Mouse (Mus musculus) spleen, embryonic (tissue): Measurements from ENCODE around the gene Ache.
"Not testable (repeated sequence)": the region's sequence is repeated elsewhere in the genome, so short reads cannot be mapped to it uniquely, and the experiment has no call there.

Experiments
- CTCF ChIA-PET: fragments of 350-600 bp; sonication (Branson Sonifier 250); formaldehyde crosslinking; loops from one replicate; lab custom pipeline; 2022; lab: Charles Lee

Ache gene

GRCm38 (mm10) chr5:137287032-137287952, at the start of gene Ache:
Gene Ache (plus strand): TSS chr5:137287519.
- CTCF ChIA-PET = interaction anchor here (0.7 to 2.2 kb wide), 8 partner anchors 13 to 179 kb away, joined by 3 to 11 read pairs (median 4); no protein-coding TSS in a partner anchor

GRCm38 (mm10) chr5:137263897-137264720, 23.2 kb upstream of the Ache start:
- CTCF ChIA-PET = interaction anchor here (0.8 kb wide), 1 partner anchor 84 kb away, joined by 8 read pairs; no protein-coding TSS in a partner anchor

- CTCF ChIA-PET = interaction anchor here (0.6 to 0.8 kb wide), 2 partner anchors 22 to 84 kb away, joined by 3 to 8 read pairs; no protein-coding TSS in a partner anchor
Measured at GRCm38 (mm10) chr5:137264787-137265186, 22.5 kb upstream of the Ache start.

- CTCF ChIA-PET = no interaction called here
Measured at GRCm38 (mm10) chr5:137268131-137268910, 19.0 kb upstream of the Ache start.

- CTCF ChIA-PET = no interaction called here
Measured at GRCm38 (mm10) chr5:137277360-137278342, 9.7 kb upstream of the Ache start.

- CTCF ChIA-PET = not testable (repeated sequence)
Measured at GRCm38 (mm10) chr5:137284411-137284810, 2.9 kb upstream of the Ache start.

- CTCF ChIA-PET = interaction anchor here (0.6 kb wide), 1 partner anchor 1655 kb away, joined by 10 read pairs; no protein-coding TSS in a partner anchor
Measured at GRCm38 (mm10) chr5:137285045-137285444, 2.3 kb upstream of the Ache start.

- CTCF ChIA-PET = interaction anchor here (0.7 to 2.2 kb wide), 2 partner anchors 21 to 126 kb away, joined by 3 to 11 read pairs; no protein-coding TSS in a partner anchor
Measured at GRCm38 (mm10) chr5:137285986-137286385, 1.3 kb upstream of the Ache start.

- CTCF ChIA-PET = interaction anchor here (0.7 to 2.2 kb wide), 7 partner anchors 12 to 178 kb away, joined by 3 to 11 read pairs (median 4); no protein-coding TSS in a partner anchor
Measured at GRCm38 (mm10) chr5:137286655-137287031, 676 bp upstream of the Ache start.

GRCm38 (mm10) chr5:137287953-137288743, 829 bp downstream of the Ache start:
- CTCF ChIA-PET = interaction anchor here (0.6 to 1.2 kb wide), 4 partner anchors 38 to 167 kb away, joined by 3 to 4 read pairs (median 3); no protein-coding TSS in a partner anchor

GRCm38 (mm10) chr5:137288999-137289470, 1.7 kb downstream of the Ache start:
- CTCF ChIA-PET = interaction anchor here (0.6 to 1.2 kb wide), 4 partner anchors 37 to 354 kb away, joined by 3 to 4 read pairs (median 3); no protein-coding TSS in a partner anchor

GRCm38 (mm10) chr5:137289591-137290365, 2.5 kb downstream of the Ache start:
- CTCF ChIA-PET = interaction anchor here (0.6 to 1.2 kb wide), 4 partner anchors 69 to 354 kb away, joined by 3 to 8 read pairs (median 3); no protein-coding TSS in a partner anchor

GRCm38 (mm10) chr5:137290677-137291076, 3.4 kb downstream of the Ache start:
- CTCF ChIA-PET = interaction anchor here (1.1 kb wide), 1 partner anchor 68 kb away, joined by 3 read pairs; no protein-coding TSS in a partner anchor

GRCm38 (mm10) chr5:137291381-137291926, 4.1 kb downstream of the Ache start:
- CTCF ChIA-PET = no interaction called here

- CTCF ChIA-PET = interaction anchor here (0.8 kb wide), 1 partner anchor 15 kb away, joined by 3 read pairs; the partner anchor contains the start of gene Srrt
Measured at GRCm38 (mm10) chr5:137293282-137293681, 6.0 kb downstream of the Ache start.

GRCm38 (mm10) chr5:137293839-137294743, 6.8 kb downstream of the Ache start, which contains the start of gene Ufsp1:
Gene Ufsp1 (plus strand): TSS chr5:137294629.
- CTCF ChIA-PET = interaction anchor here (0.8 kb wide), 1 partner anchor 14 kb away, joined by 3 read pairs; the partner anchor contains the start of gene Srrt
